Mouse (Mus musculus) bone marrow macrophage, adult 2 months (primary cell): ENCODE data around the gene Vps54.

Experiments used
- CTCF ChIP-seq: IDR thresholded peaks from 2 replicates; pipeline ENCODE4 v1.5.1; 2012; ENCODE audit warnings: low read depth, mild to moderate bottlenecking, low read length, moderate library complexity
- POLR2A ChIP-seq: IDR thresholded peaks from 2 replicates; pipeline ENCODE4 v1.6.1; 2012; ENCODE audit warnings: mild to moderate bottlenecking, low read depth, low read length, borderline replicate concordance

- TF ChIP-seq CTCF = no peak
- no peak for TF ChIP-seq POLR2A
These were observed 18.3 kb upstream of the Vps54 start for GRCm38 (mm10) chr11:21220754-21221153.
